Mouse (Mus musculus): ENCODE measurements around the gene Lmf1. TPM values are rescaled to one million over a fixed set of nuclear protein-coding genes. Genes with fewer than 3 reads are reported as not detected.

Gene Lmf1
- polyA plus RNA-seq, 1 experiment from 2014 or later = 28.8 TPM

DNA sequence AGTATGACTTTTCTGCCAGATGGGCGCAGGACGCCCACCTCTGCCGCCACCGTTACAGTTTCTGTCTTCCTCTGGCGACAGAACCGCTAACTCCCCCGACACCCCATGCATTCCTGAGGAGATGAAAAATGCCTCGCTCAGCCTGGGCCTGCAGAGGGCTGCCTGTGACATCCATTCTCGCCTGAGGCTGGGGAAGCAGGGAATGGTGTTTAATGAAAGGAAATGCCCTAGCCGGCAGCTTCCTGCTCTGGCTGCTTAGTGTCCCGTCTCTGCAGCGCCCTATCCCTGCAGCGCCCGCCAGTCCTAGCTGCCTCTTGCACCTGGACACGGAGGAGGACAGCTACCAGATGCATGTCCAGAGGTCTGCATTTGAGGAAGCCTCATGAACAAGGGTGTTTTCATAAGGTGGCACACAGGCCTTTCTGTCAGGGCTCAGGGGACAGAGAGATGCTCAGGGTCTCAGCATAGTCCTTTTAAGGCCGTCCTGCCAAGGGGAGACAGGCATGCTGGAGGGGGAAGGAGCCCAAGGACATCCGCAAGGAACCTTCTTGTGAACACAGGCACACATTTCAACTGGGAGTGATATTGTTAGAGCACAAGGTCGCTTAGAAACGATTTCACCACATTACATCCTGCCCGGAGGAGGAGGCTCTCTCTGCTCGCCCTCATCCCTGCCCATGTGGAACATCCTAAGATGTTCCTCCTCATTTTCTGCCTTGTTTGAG, 22.1 kb upstream of the Lmf1 start:
- 13% methylated on average over 21 of the region's 21 CpGs for WGBS
- peak overlapping the region; percentile 25 for H3K4me3 ChIP-seq
- H3K9ac ChIP-seq = 0 out of 2 replicates have a peak overlapping the region, but pooled peaks have one; percentile 26
- peak overlapping the region; percentile 51 for H3K4me2 ChIP-seq
- H3K36me3 ChIP-seq = no peaks in the 10 kb centered on the region
- no peak for ATAC-seq (ENCODE audit: insufficient number of reproducible peaks, low FRiP score, low TSS enrichment, low read depth)
- no peaks in the 10 kb centered on the region for H3K27me3 ChIP-seq
- H3K4me1 ChIP-seq = peaks cover 30% of the 10 kb centered on the region
- peak overlapping the region; percentile 63 for H3K27ac ChIP-seq
- H3K9me3 ChIP-seq = no peaks in the 10 kb centered on the region

GRCm38 (mm10) chr17:25559634-25560033, 19.3 kb upstream of the Lmf1 start:
- H3K4me2 ChIP-seq = no peak overlapping the region
- no peak overlapping the region for H3K4me3 ChIP-seq
- WGBS = 47% methylated on average over 4 of the region's 4 CpGs
- no peaks in the 10 kb centered on the region for H3K36me3 ChIP-seq
- H3K9me3 ChIP-seq = no peaks in the 10 kb centered on the region
- H3K27me3 ChIP-seq = no peaks in the 10 kb centered on the region
- H3K27ac ChIP-seq = no peak overlapping the region
- H3K9ac ChIP-seq = no peak overlapping the region
- ATAC-seq (ENCODE audit: insufficient number of reproducible peaks, low FRiP score, low TSS enrichment, low read depth) = no peak
- peaks cover 35% of the 10 kb centered on the region for H3K4me1 ChIP-seq

DNA sequence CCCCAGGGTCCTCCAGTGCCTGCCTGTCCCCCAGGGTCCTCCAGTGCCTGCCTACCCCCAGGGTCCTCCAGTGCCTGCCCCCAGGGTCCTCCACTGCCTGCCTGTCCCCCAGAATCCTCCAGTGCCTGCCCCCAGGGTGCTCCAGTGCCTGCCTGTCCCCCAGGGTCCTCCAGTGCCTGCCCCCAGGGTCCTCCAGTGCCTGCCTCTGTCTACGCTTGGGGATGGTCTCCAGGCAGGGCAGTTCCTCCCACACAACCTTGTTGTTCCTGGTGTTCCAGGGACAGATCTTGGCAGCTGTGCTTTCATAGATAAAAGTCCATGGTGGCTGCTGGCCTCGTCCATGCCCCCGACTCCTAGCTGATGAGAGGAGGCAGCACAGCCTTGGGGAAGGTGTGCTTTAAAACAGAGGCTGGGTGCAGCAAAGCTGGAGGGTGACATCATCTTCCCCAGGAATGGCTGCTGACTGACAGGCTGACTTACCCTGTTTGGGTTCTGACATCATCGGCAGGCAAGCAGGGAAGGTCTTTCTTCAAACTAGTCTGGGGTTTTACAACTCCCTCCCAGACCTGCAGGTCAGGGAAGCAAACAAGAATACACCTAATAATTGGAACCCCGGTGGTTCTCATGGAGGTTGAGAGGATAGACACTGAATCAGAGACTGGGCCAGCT, 18.2 kb upstream of the Lmf1 start:
- Histone ChIP-seq H3K4me1 (peaks cover 33% of the 10 kb centered on the region), H3K4me2 (no peak overlapping the region), H3K9ac (no peak overlapping the region), H3K36me3 (no peaks in the 10 kb centered on the region), H3K27ac (no peak overlapping the region), H3K9me3 (no peaks in the 10 kb centered on the region), H3K4me3 (no peak overlapping the region), H3K27me3 (no peaks in the 10 kb centered on the region)
- WGBS = 46% methylated on average over 5 of the region's 5 CpGs
- ATAC-seq (ENCODE audit: insufficient number of reproducible peaks, low FRiP score, low TSS enrichment, low read depth) = no peak

DNA sequence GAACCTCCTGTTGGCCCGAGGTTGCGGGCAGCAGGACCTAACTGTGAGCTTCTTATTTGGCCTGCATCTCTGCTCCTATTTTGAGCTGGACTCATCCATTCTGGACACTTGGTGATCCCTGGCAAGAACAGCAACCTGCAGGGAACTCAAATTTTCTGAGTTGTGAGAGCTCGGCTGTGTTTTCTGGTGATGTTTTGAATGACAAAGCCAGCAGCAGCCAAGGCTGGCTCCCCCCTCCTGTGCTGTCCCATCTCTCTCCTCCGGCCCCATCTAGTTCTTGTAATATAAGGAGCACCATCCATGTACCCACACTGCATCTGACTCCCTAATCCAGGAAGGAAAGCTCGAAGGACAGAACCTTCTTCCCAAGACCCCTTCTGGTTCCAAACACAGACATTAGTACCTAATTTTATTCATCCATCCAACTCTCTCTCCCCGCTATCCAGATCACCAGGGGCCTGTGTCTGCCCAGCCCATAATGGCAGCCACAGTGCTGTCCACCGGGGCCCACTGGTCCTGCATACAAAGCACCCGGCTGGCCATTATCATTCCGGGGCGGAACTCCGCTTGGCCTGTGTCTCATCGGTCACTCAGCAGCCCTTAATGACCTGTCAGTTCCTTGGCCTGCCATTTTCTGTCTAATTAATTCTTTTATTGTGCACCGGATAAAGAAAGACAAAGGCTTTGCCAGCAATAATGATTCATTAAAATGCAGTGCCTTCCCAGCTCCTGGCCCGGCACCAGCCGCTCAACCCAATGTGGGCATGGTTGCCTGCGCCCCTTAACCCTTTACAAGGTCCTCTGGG, 17.5 kb upstream of the Lmf1 start:
- Histone ChIP-seq H3K27me3 (no peaks in the 10 kb centered on the region), H3K4me3 (no peak overlapping the region), H3K27ac (no peak overlapping the region), H3K9me3 (no peaks in the 10 kb centered on the region), H3K9ac (no peak overlapping the region), H3K36me3 (no peaks in the 10 kb centered on the region), H3K4me1 (peaks cover 26% of the 10 kb centered on the region), H3K4me2 (no peak overlapping the region)
- ATAC-seq (ENCODE audit: insufficient number of reproducible peaks, low FRiP score, low TSS enrichment, low read depth) = no peak
- 61% methylated on average over 16 of the region's 16 CpGs for WGBS

- peaks cover 8% of the 10 kb centered on the region; the same call in 1 of the 2 replicates for H3K36me3 ChIP-seq
- 71% methylated on average over 5 of the region's 5 CpGs for whole genome bisulfite sequencing
- H3K9ac ChIP-seq = no peak overlapping the region
- no peak overlapping the region for H3K4me3 ChIP-seq
- no peak for ATAC-seq (ENCODE audit: insufficient number of reproducible peaks, low FRiP score, low TSS enrichment, low read depth)
- peaks cover 41% of the 10 kb centered on the region for H3K4me1 ChIP-seq
- H3K27ac ChIP-seq = no peak overlapping the region
- H3K9me3 ChIP-seq = no peaks in the 10 kb centered on the region
- no peak overlapping the region for H3K4me2 ChIP-seq
- peaks cover 17% of the 10 kb centered on the region for H3K27me3 ChIP-seq
These were observed 14.4 kb upstream of the Lmf1 start for GRCm38 (mm10) chr17:25564481-25564880.

- no peak overlapping the region for H3K4me2 ChIP-seq
- peaks cover 24% of the 10 kb centered on the region for H3K27me3 ChIP-seq
- ATAC-seq (ENCODE audit: insufficient number of reproducible peaks, low FRiP score, low TSS enrichment, low read depth) = no peak
- H3K36me3 ChIP-seq = peaks cover 8% of the 10 kb centered on the region; the same call in 1 of the 2 replicates
- H3K9me3 ChIP-seq = no peaks in the 10 kb centered on the region
- no peak overlapping the region for H3K4me3 ChIP-seq
- no peak overlapping the region for H3K9ac ChIP-seq
- H3K4me1 ChIP-seq = peaks cover 48% of the 10 kb centered on the region
- H3K27ac ChIP-seq = no peak overlapping the region
- 24% methylated on average over 6 of the region's 6 CpGs for WGBS
These were observed 13.6 kb upstream of the Lmf1 start for GRCm38 (mm10) chr17:25565244-25565643.

DNA sequence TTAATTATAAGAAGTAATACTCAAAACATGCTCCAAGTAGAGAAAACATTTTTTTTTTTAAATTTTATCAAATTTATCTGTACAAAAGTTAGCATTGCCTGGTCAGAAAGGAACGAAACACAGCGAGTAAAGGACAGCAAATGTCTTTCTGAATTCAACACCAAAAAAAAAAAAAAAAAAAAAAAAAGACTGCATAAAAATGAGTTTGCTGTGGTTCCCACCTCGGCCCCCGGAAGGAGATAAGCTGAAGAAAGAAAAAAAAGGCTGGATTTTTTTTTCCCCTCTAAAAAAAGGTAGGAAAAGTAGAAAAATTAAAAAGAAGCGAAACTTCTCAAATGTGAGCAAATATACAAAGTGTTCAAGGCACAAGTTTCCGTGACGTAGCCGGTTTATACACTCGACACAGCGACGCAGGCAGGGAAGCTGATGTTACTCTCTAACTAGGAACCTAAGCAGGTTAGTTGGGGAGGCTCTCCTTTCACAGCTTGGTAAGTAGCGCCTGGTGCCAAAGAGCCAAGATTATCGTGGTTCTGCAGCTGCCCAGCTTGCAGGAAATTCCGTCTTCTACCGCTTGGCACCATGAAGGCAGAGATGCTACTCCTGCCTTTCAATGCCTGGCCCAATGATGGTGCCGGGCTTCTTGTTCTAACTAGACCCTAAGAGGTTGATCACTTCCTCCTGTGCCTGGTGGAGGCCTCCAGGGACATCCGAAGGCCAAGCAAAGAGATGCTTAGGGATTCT, 12.9 kb upstream of the Lmf1 start:
- WGBS = 68% methylated on average over 17 of the region's 17 CpGs

DNA sequence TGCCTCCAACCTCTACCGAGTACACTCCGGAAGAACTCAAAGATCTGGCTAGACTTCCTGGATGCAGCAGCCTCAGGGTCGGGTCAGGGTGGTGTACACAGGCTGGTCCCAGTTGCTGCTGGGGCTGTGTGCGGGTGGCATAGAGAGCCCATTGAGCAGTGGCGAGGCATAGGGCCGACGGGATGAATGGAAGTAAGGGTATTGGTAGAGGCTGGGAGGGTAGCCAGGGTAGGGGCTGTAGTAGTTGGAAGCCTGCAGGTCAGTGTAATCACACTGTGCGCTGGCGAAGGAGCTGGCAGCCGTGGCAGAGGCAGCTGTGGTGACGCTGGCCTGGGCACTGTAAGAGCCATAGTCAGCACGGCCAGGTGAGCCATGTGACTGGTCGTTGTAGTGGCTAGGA, 11.6 kb upstream of the Lmf1 start:
- H3K36me3 ChIP-seq = peaks cover 8% of the 10 kb centered on the region; the same call in 1 of the 2 replicates
- WGBS = 77% methylated on average over 13 of the region's 13 CpGs
- H3K27me3 ChIP-seq = peaks cover 38% of the 10 kb centered on the region
- H3K4me1 ChIP-seq = peaks cover 58% of the 10 kb centered on the region
- H3K4me2 ChIP-seq = peak overlapping the region; percentile 33
- H3K9ac ChIP-seq = no peak overlapping the region
- peak overlapping the region; percentile 53; the same call in 1 of the 2 replicates for H3K4me3 ChIP-seq
- peak overlapping the region; percentile 67 for H3K27ac ChIP-seq
- ATAC-seq (ENCODE audit: insufficient number of reproducible peaks, low FRiP score, low TSS enrichment, low read depth) = no peak
- H3K9me3 ChIP-seq = no peaks in the 10 kb centered on the region

More for the DNA sequence above, 12.9 kb upstream of the Lmf1 start:
- Histone ChIP-seq H3K27me3 (peaks cover 29% of the 10 kb centered on the region), H3K27ac (peak overlapping the region; percentile 47; the same call in 1 of the 2 replicates), H3K36me3 (peaks cover 8% of the 10 kb centered on the region; the same call in 1 of the 2 replicates), H3K9ac (no peak overlapping the region), H3K4me1 (peaks cover 52% of the 10 kb centered on the region), H3K9me3 (no peaks in the 10 kb centered on the region), H3K4me2 (0 out of 2 replicates have a peak overlapping the region, but pooled peaks have one; percentile 20), H3K4me3 (peak overlapping the region; percentile 8; the same call in 1 of the 2 replicates)
- no peak for ATAC-seq (ENCODE audit: insufficient number of reproducible peaks, low FRiP score, low TSS enrichment, low read depth)

- H3K4me3 ChIP-seq = peak overlapping the region; percentile 53
- no peaks in the 10 kb centered on the region for H3K9me3 ChIP-seq
- peaks cover 43% of the 10 kb centered on the region for H3K27me3 ChIP-seq
- peaks cover 8% of the 10 kb centered on the region; the same call in 1 of the 2 replicates for H3K36me3 ChIP-seq
- WGBS = 23% methylated on average over 14 of the region's 14 CpGs
- peak overlapping the region; percentile 33 for H3K4me2 ChIP-seq
- peak overlapping the region; percentile 67 for H3K27ac ChIP-seq
- peak overlapping the region; percentile 10; the same call in 1 of the 2 replicates for H3K9ac ChIP-seq
- peak; percentile 49 for ATAC-seq (ENCODE audit: insufficient number of reproducible peaks, low FRiP score, low TSS enrichment, low read depth)
- peaks cover 58% of the 10 kb centered on the region for H3K4me1 ChIP-seq
These were observed 11.1 kb upstream of the Lmf1 start for GRCm38 (mm10) chr17:25567745-25568144.

GRCm38 (mm10) chr17:25568206-25568605, 10.7 kb upstream of the Lmf1 start:
- peak overlapping the region; percentile 94 for H3K4me2 ChIP-seq
- peak; percentile 67 for ATAC-seq (ENCODE audit: insufficient number of reproducible peaks, low FRiP score, low TSS enrichment, low read depth)
- H3K9me3 ChIP-seq = no peaks in the 10 kb centered on the region
- peaks cover 46% of the 10 kb centered on the region for H3K27me3 ChIP-seq
- H3K9ac ChIP-seq = no peak overlapping the region; the same call in 1 of the 2 replicates
- H3K36me3 ChIP-seq = peaks cover 8% of the 10 kb centered on the region; the same call in 1 of the 2 replicates
- H3K4me3 ChIP-seq = peak overlapping the region; percentile 53
- H3K27ac ChIP-seq = peak overlapping the region; percentile 67
- H3K4me1 ChIP-seq = peaks cover 58% of the 10 kb centered on the region
- 26% methylated on average over 10 of the region's 10 CpGs for WGBS

DNA sequence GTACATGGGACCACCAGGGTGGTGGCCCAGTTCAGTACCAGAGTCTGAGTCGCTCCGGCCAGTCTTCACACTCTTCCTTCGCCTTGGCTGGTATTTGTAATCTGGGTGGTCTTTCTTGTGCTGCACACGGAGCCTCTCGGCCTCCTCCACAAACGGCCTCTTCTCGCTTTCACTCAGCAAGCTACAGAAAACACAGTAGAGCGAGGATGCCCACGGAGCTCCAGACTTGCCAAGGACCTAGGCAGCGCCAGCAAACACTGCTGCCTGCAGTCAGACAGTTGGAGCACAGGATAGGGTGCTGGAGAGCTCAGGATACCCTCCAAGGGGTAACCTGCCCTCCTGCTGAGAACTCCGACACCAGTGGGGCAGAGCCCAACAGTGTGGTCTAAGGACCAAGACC, 10.0 kb upstream of the Lmf1 start:
- peak overlapping the region; percentile 53 for H3K4me3 ChIP-seq
- H3K27me3 ChIP-seq = peaks cover 50% of the 10 kb centered on the region
- no peaks in the 10 kb centered on the region for H3K9me3 ChIP-seq
- H3K4me2 ChIP-seq = peak overlapping the region; percentile 94
- H3K36me3 ChIP-seq = peaks cover 8% of the 10 kb centered on the region; the same call in 1 of the 2 replicates
- peaks cover 58% of the 10 kb centered on the region for H3K4me1 ChIP-seq
- 60% methylated on average over 11 of the region's 11 CpGs for WGBS
- no peak overlapping the region for H3K9ac ChIP-seq
- no peak for ATAC-seq (ENCODE audit: insufficient number of reproducible peaks, low FRiP score, low TSS enrichment, low read depth)
- H3K27ac ChIP-seq = peak overlapping the region; percentile 67
